Mouse (Mus musculus): Measurements from ENCODE around the gene Ptgdr2.

DNA sequence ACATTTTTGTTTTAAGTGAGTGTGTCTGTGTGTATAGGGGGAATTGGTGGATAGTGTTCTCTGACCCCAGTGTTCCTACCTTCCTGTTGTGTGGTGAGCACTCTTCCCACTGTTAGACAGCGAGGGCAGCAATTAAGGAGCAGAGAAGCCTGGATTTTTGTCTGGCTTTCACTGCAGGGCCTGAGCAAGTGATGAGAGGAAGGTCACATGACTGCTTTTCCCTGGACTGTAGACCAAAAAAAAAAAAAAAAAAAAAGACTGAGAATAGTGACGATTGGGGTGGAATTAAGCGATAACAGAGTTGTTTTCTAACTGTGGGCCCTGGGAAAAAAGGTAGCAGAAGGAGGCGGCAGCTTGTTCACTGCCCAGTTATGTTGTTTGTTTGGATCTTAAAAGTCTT lies 10.3 kb upstream of the Ptgdr2 start:
- TF ChIP-seq CTCF (IDR thresholded peaks at IDR 0.05) (no peak), EP300 (IDR thresholded peaks at IDR 0.05) (no peak)

Data from lung, postnatal 0 days (tissue).